Mouse (Mus musculus) thymus, postnatal 0 days (tissue): ENCODE results near the gene Dazap2. TPM values are rescaled to one million over a fixed set of nuclear protein-coding genes. Genes with fewer than 3 reads are reported as not detected.
A peak's percentile ranks its signal among the peaks of the same experiment; 100 is the strongest.
"Not testable (repeated sequence)": the region's sequence is repeated elsewhere in the genome, so short reads cannot be mapped to it uniquely, and the experiment has no call there.

Experiments
- DNase-seq: peaks from one replicate; pipeline ENCODE4 v3.0.0-alpha.2; 2015; ENCODE audit warnings: low spot score
- polyA plus RNA-seq: library from polyadenylated mRNA; unstranded; fragments of >200 nt; fragmentation: Nextera tagmentation; extraction: Ambion mirVana; gene quantifications from 2 replicates; pipeline ENCODE4 v1.2.1, GENCODE M21; 2015

The Dazap2 gene
- polyA plus RNA-seq, 1 experiment from 2014 or later, result 266 TPM

- not testable (repeated sequence) for DNase-seq
These were observed 8.5 kb upstream of the Dazap2 start for GRCm38 (mm10) chr15:100606677-100607076.

GRCm38 (mm10) chr15:100611951-100612350, 3.2 kb upstream of the Dazap2 start:
- DNase-seq, result no peak

- DNase-seq, result peak; percentile 59
These were observed 2.7 kb upstream of the Dazap2 start for GRCm38 (mm10) chr15:100612432-100612831.

- DNase-seq, result peak; percentile 77
These were observed 1.6 kb upstream of the Dazap2 start for GRCm38 (mm10) chr15:100613584-100613983.

- DNase-seq, result peak; percentile 13
These were observed 742 bp upstream of the Dazap2 start for GRCm38 (mm10) chr15:100614218-100614995.

GRCm38 (mm10) chr15:100615825-100616220, 674 bp downstream of the Dazap2 start:
- DNase-seq, result peak; percentile 92

- no peak for DNase-seq
These were observed 1.1 kb downstream of the Dazap2 start for GRCm38 (mm10) chr15:100616221-100616620.

- no peak for DNase-seq
These were observed 4.1 kb downstream of the Dazap2 start for GRCm38 (mm10) chr15:100619200-100619599.

GRCm38 (mm10) chr15:100621671-100622070, 6.5 kb downstream of the Dazap2 start:
- DNase-seq, result not testable (repeated sequence)

- no peak for DNase-seq
These were observed 7.0 kb downstream of the Dazap2 start for GRCm38 (mm10) chr15:100622164-100622563.

- no peak for DNase-seq
These were observed 8.6 kb downstream of the Dazap2 start for GRCm38 (mm10) chr15:100623754-100624153.

GRCm38 (mm10) chr15:100624435-100624834, 9.3 kb downstream of the Dazap2 start:
- no peak for DNase-seq

GRCm38 (mm10) chr15:100627287-100627686, 12.1 kb downstream of the Dazap2 start:
- no peak for DNase-seq

GRCm38 (mm10) chr15:100627774-100628370, 12.7 kb downstream of the Dazap2 start:
- no peak for DNase-seq

GRCm38 (mm10) chr15:100628797-100629196, 13.6 kb downstream of the Dazap2 start:
- DNase-seq, result no peak

GRCm38 (mm10) chr15:100630126-100630525, 15.0 kb downstream of the Dazap2 start:
- peak; percentile 58 for DNase-seq

- no peak for DNase-seq
These were observed 16.5 kb downstream of the Dazap2 start for GRCm38 (mm10) chr15:100631454-100632170.

GRCm38 (mm10) chr15:100632323-100632722, 17.2 kb downstream of the Dazap2 start:
- no peak for DNase-seq

- no peak for DNase-seq
These were observed 18.2 kb downstream of the Dazap2 start for GRCm38 (mm10) chr15:100633341-100633740.

- DNase-seq, result no peak
These were observed 20.1 kb downstream of the Dazap2 start for GRCm38 (mm10) chr15:100635239-100635638.

GRCm38 (mm10) chr15:100635851-100636645, 20.9 kb downstream of the Dazap2 start:
- no peak for DNase-seq
